Mouse (Mus musculus) testis, adult 2 months (tissue): ENCODE results near the gene Gm9918. TPM values are rescaled to one million over a fixed set of nuclear protein-coding genes. Genes with fewer than 3 reads are reported as not detected.

Experiments
- H3K27ac ChIP-seq: fragments of 200-500 bp; 2 replicates; pipeline ENCODE4 v1.5.1; 2012; ENCODE audit warnings: low read depth, low read length; ENCODE audit not compliant: control insufficient read depth, insufficient read depth
- H3K27me3 ChIP-seq: fragments of 200-500 bp; 2 replicates; pipeline ENCODE4 v1.6.1; 2012; ENCODE audit warnings: mild to moderate bottlenecking, low read length, moderate library complexity; ENCODE audit not compliant: control insufficient read depth, insufficient read depth
- H3K36me3 ChIP-seq: fragments of 200-500 bp; 2 replicates; pipeline ENCODE4 v1.6.1; 2012; ENCODE audit warnings: mild to moderate bottlenecking, low read length; ENCODE audit not compliant: control insufficient read depth, insufficient read depth
- H3K4me1 ChIP-seq: fragments of 200-500 bp; 2 replicates; pipeline ENCODE4 v1.6.1; 2012; ENCODE audit warnings: low read length; ENCODE audit not compliant: control insufficient read depth, insufficient read depth
- H3K4me3 ChIP-seq: fragments of 200-500 bp; 2 replicates; pipeline ENCODE4 v1.5.1; 2012; ENCODE audit warnings: low read depth, mild to moderate bottlenecking, low read length, moderate library complexity, mixed read lengths; ENCODE audit not compliant: control insufficient read depth
- CTCF ChIP-seq: fragments of 200-500 bp; IDR thresholded peaks from 2 replicates; pipeline ENCODE4 v1.5.1; 2012; ENCODE audit warnings: low read depth, mild to moderate bottlenecking, inconsistent platforms, low read length, moderate library complexity; ENCODE audit not compliant: control insufficient read depth, insufficient read depth, insufficient replicate concordance
- POLR2A ChIP-seq: fragments of 200-500 bp; IDR thresholded peaks from 2 replicates; pipeline ENCODE4 v1.6.1; 2012; ENCODE audit warnings: low read depth, mild to moderate bottlenecking, inconsistent platforms, low read length, moderate library complexity; ENCODE audit not compliant: control insufficient read depth
- polyA plus RNA-seq: library from polyadenylated mRNA; depleted of rRNA; stranded (reverse); fragments of >200 nt; gene quantifications from 2 replicates; pipeline ENCODE4 v1.2.3, GENCODE M21; 2012

Gm9918 gene
- polyA plus RNA-seq, 1 experiment: 0.10 TPM

DNA sequence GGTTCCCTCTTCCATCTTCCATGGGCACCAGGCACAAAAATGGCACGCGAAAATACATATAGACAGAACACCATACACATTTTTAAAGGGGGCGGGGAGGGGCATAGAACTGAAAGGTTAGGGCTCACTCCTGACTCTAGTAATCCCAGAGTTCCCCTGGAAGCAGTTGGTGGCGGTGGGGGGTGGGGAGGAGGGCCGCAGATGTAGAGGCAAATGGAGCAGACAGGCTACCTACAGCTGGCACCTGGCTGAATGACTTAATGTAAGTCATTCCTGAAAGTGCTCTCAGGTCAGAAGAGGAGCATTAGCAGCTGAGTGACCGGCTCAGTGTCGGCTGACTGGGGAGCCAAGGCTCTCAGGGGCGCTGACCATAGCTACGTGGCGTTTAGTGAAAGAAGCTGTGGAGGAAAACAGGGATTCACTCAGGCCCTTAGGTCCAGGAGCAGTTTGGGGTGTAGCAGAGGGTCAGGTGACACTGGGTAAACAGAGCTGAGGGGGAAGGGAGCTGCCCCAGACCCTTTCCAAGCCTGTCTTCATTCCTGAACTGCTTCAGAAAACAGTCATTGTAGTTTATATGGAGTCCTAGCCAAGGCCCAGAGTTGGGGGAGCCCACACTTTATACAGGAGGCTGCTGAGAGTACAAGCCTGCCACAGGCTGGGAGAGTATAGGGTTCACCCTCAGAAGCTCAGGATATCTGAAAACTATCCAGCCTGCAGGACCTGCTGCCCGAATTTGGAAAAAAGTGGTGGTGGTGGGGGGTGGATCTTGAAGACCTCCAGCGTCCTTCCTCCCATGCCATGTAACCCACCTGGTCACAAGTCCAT is 27.7 kb upstream of the Gm9918 start:
- Histone ChIP-seq H3K4me1 (peaks cover 18% of the 10 kb centered on the region), H3K36me3 (no peaks in the 10 kb centered on the region), H3K27ac (no peak overlapping the region), H3K27me3 (no peaks in the 10 kb centered on the region; the same call in 1 of the 2 replicates), H3K4me3 (no peak overlapping the region)
- no peak for TF ChIP-seq POLR2A
- no peak for TF ChIP-seq CTCF

DNA sequence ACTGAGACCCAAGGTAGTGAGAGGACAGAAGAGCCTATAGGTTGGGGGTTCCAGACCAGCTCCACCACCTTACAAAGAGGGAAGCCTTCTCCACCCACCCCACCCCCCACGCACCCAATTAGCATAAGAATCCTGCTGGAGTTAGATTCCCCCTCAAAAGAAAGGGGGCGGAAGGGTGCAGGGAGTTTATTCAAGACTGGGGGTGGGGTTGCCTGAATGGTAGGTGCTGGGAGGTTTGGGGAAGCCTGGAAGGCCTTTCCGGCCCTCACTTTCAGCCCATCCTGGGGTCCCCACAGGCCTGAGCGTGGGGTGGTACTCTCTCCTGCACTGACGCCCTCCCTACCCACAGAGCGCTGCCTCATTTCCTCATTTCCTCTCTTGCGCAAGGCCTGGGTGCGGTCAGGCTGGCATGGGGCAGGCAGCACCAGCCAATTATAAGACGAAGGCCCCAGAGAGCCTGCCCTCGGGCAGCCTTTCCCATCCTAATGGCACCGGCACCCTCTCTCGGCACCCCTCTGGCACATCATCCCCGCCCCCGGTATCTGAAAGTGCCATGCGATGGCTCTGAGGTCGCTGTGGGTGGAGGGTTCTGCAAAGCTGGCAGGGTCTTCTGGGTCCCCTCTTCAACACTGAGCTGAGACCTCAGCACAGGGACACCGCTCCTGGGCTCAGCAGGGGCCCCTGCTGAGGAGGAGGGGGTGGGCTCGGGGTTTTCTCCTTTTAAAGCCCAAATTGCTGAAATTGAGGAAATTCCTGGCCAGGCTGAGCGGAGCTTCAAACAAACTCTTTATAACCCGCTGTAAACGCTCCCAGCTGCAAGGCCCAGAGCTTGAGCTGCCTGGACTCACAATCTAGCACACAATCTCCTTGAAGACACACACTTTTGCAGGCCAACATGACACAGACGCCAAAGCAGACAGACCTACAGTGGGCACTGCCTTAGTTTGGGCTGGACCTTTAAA is 26.9 kb upstream of the Gm9918 start:
- no peaks in the 10 kb centered on the region for H3K36me3 ChIP-seq
- no peak overlapping the region for H3K4me3 ChIP-seq
- no peak overlapping the region for H3K27ac ChIP-seq
- peaks cover 21% of the 10 kb centered on the region for H3K4me1 ChIP-seq
- TF ChIP-seq CTCF (no peak), POLR2A (no peak)
- H3K27me3 ChIP-seq: no peaks in the 10 kb centered on the region; the same call in 1 of the 2 replicates

DNA sequence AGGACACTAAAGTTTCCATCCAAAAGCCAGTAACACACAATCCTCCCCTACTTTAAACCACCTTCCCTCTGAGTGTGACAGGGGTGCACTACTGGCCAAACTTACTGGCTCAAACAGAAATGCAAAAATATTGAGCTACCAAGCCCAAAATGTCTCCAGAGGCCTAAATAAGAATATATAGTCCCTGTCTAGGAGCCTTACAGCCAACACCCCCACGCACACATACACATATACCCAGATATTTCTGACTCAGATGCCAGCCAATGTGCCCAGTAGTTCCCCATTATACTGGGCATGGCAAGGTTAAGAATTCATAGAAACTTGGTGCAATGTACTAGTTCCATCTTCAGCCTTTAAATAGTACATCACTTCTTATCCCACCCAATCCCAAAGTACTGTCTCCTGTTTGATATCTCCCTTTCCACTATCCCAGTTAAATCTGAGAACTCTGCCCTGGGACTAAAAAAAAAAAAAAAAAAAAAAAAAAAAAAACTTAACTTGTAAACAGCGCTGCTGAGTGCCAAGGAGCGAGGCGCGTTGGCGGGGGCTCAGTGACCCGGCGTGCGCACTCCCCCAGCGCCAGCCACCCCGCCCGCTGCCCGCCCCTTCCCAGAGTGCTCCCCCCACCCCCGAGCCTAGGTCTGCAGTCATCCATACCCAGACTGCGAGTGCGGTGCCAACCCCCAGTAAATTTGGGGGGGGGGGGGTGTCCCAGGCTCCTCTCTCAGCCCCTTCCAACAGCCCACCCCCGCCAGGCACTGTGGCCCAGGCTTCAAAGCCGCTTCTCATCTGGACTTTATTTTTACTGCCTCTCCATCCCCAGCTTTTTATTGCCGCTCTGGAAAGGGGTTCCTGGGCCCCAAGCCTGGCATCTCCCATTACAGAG is 25.8 kb upstream of the Gm9918 start:
- no peak overlapping the region for H3K27ac ChIP-seq
- TF ChIP-seq POLR2A (no peak), CTCF (no peak)
- H3K27me3 ChIP-seq: no peaks in the 10 kb centered on the region; the same call in 1 of the 2 replicates
- H3K4me1 ChIP-seq: peaks cover 26% of the 10 kb centered on the region
- H3K36me3 ChIP-seq: no peaks in the 10 kb centered on the region
- H3K4me3 ChIP-seq: no peak overlapping the region; the same call in 1 of the 2 replicates

DNA sequence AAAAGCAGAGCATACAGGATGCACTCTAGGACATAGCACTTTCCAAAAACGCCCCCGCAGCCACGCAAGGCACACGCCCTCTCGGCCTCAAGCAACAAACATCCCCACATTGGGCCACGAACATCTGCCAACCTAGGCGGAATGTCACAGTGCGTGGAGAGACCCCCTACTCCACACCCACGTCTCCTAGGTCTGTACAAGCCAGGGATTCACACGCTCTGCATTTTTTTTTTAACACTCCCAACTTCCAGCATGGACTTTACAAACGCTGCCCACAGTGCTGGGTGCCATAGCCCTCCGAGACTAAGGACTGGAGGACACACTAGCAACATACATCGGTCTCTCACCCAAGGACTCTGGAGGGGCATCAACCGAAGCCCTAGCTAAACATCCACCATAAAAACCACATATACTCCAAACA is 24.9 kb upstream of the Gm9918 start:
- Histone ChIP-seq H3K4me3 (peak overlapping the region; percentile 84), H3K4me1 (peaks cover 26% of the 10 kb centered on the region), H3K27ac (peak overlapping the region; percentile 39; the same call in 1 of the 2 replicates), H3K36me3 (no peaks in the 10 kb centered on the region), H3K27me3 (no peaks in the 10 kb centered on the region; the same call in 1 of the 2 replicates)
- TF ChIP-seq CTCF (no peak), POLR2A (no peak)

DNA sequence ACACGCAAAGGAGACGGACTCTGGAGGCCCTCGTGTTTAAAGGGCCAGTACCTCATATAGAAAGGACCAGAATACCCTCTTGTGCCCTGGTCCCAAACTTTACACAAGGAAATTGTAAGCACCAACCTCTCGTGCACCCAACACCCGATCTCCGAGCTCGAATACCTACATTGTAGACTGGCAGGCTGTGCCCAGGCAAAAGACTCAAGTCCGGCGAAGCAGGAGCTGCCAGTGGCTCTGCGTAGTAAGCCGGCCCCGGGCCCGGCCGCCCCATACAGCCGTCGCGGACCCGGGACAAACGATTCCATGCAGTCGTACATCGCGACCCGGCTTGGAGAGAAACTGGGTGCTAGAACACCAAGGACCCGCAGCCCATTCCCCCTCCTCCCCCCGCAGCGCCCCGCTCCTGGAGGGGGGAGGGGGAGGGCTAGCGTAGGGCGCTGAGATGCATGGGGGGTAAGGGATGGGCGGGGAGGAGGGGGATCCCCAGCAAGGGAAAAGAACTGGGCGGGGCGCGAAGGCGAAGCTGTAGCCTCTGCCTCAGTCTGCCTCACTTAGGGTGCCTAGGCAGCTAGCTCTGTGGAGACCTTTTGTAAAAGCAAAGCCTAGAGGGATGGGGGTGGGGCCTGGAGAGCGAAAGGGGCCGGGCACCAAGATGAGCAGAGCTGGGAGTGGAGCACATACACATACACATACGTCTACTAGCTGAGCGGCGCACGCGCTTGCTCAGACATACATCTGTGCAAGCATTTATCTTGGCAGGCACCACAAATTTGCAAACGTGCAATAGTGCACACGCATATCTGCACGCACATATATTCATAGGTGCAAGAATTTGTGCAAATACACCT is 24.2 kb upstream of the Gm9918 start:
- H3K4me3 ChIP-seq: peak overlapping the region; percentile 84
- H3K27me3 ChIP-seq: no peaks in the 10 kb centered on the region; the same call in 1 of the 2 replicates
- TF ChIP-seq CTCF: no peak
- TF ChIP-seq POLR2A: no peak
- H3K36me3 ChIP-seq: no peaks in the 10 kb centered on the region
- peak overlapping the region; percentile 83 for H3K27ac ChIP-seq
- H3K4me1 ChIP-seq: peaks cover 26% of the 10 kb centered on the region

DNA sequence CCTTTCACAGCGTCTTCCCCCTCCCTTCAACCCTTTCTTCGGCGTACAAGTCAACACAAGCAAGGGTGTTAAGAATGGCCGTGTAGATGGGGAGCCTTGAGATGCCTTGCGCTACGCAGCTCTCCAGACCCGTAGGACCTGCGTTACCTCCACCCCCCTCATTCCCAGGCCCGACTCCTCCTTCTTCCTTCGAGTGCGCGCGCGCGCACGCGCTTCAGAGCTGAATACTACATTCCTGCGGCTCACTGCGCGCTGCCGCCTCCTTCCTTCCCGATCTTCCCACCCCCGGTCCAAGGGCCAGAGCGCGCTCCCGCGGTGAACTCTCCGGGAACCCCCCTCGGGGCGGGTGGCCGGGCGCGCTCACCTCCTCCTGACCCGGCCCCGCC is 23.5 kb upstream of the Gm9918 start:
- no peaks in the 10 kb centered on the region; the same call in 1 of the 2 replicates for H3K27me3 ChIP-seq
- H3K36me3 ChIP-seq: no peaks in the 10 kb centered on the region
- H3K4me3 ChIP-seq: peak overlapping the region; percentile 84
- peak overlapping the region; percentile 83 for H3K27ac ChIP-seq
- peaks cover 26% of the 10 kb centered on the region for H3K4me1 ChIP-seq
- TF ChIP-seq POLR2A: peak; percentile 44; the same call in 1 of the 2 replicates
- no peak for TF ChIP-seq CTCF
